Comparison of ENCODE assay signal across 7 mouse cellular contexts in genomic region chr11:97801409-97802193, GRCm38 (mm10). TPM values are rescaled to one million over a fixed set of nuclear protein-coding genes. Genes with fewer than 3 reads are reported as not detected.
DNase-seq lines count a peak whose midpoint lies in the region; ATAC-seq and TF ChIP-seq lines count a peak whose summit lies in the region.

No protein-coding gene starts in this region.

- peak overlapping the region; percentile 98 for H3K4me3 ChIP-seq in E14TG2a.4 (replicated peaks; ENCODE audit: low read length)
- H3K4me3 ChIP-seq in hindbrain, embryonic 12.5 days, result peak overlapping the region; percentile 93
- H3K4me3 ChIP-seq in limb, embryonic 14.5 days (replicated peaks; ENCODE audit: low read length), result peak overlapping the region; percentile 73
- H3K4me3 ChIP-seq in midbrain, embryonic 16.5 days (ENCODE audit: low read depth, low read length), result peak overlapping the region; percentile 92

- peaks cover 20% of the 10 kb centered on the region for H3K36me3 ChIP-seq in E14TG2a.4 (ENCODE audit: insufficient read depth, low read length)
- no peaks in the 10 kb centered on the region for H3K36me3 ChIP-seq in hindbrain, embryonic 12.5 days
- peaks cover 5% of the 10 kb centered on the region for H3K36me3 ChIP-seq in limb, embryonic 14.5 days (ENCODE audit: control insufficient read depth, insufficient read depth, low read length)
- no peaks in the 10 kb centered on the region for H3K36me3 ChIP-seq in midbrain, embryonic 16.5 days (ENCODE audit: control insufficient read depth, insufficient read depth, low read length)

- 40% methylated on average over 8 of the region's 8 CpGs for WGBS in hindbrain, embryonic 12.5 days
- 24% methylated on average over 8 of the region's 8 CpGs for WGBS in limb, embryonic 14.5 days
- 28% methylated on average over 8 of the region's 8 CpGs for WGBS in midbrain, embryonic 16.5 days

- no peak for ATAC-seq in hindbrain, embryonic 12.5 days (ENCODE audit: low FRiP score)
- ATAC-seq in limb, embryonic 14.5 days (ENCODE audit: low FRiP score, low read depth), result no peak
- ATAC-seq in midbrain, embryonic 16.5 days, result no peak
- no peak for ATAC-seq in erythroid progenitor cell, adult 5-6 weeks (replicated peaks; ENCODE audit: low FRiP score, poor library complexity, severe bottlenecking)

- H3K4me1 ChIP-seq in E14TG2a.4 (replicated peaks; ENCODE audit: low read depth, low read length), result peaks cover 75% of the 10 kb centered on the region
- peaks cover 52% of the 10 kb centered on the region for H3K4me1 ChIP-seq in hindbrain, embryonic 12.5 days
- H3K4me1 ChIP-seq in limb, embryonic 14.5 days (ENCODE audit: control insufficient read depth, insufficient read depth, low read length), result peaks cover 49% of the 10 kb centered on the region
- H3K4me1 ChIP-seq in midbrain, embryonic 16.5 days (ENCODE audit: control insufficient read depth, insufficient read depth, low read length), result peaks cover 49% of the 10 kb centered on the region

- peak overlapping the region; percentile 98; the same call in 1 of the 2 replicates for H3K27ac ChIP-seq in hindbrain, embryonic 12.5 days
- 0 out of 2 replicates have a peak overlapping the region, but pooled peaks have one; percentile 91 for H3K27ac ChIP-seq in limb, embryonic 14.5 days (replicated peaks; ENCODE audit: low read depth, low read length)
- H3K27ac ChIP-seq in midbrain, embryonic 16.5 days (ENCODE audit: low read length), result peak overlapping the region; percentile 98

- peak overlapping the region; percentile 92 for H3K9ac ChIP-seq in hindbrain, embryonic 12.5 days
- H3K9ac ChIP-seq in limb, embryonic 14.5 days (ENCODE audit: low read depth, low read length, severe bottlenecking), result peak overlapping the region; percentile 79
- peak overlapping the region; percentile 98 for H3K9ac ChIP-seq in midbrain, embryonic 16.5 days (ENCODE audit: low read depth, low read length)

- peak; percentile 45 for TF ChIP-seq CTCF in E14TG2a.4 (conservative IDR thresholded peaks at IDR 0.05; ENCODE audit: low read length)

- peak; percentile 67 for DNase-seq in Muller cell, postnatal 12 days (ENCODE audit: inconsistent ontology term)
- peak; percentile 81 for DNase-seq in embryo, embryonic 11 days
- peak; percentile 53 for DNase-seq in limb, embryonic 14.5 days (ENCODE audit: low spot score)

- H3K9me3 ChIP-seq in E14TG2a.4 (ENCODE audit: low read length), result no peaks in the 10 kb centered on the region
- no peaks in the 10 kb centered on the region for H3K9me3 ChIP-seq in hindbrain, embryonic 12.5 days (replicated peaks)
- no peaks in the 10 kb centered on the region for H3K9me3 ChIP-seq in limb, embryonic 14.5 days (ENCODE audit: control insufficient read depth, low read length)
- H3K9me3 ChIP-seq in midbrain, embryonic 16.5 days (replicated peaks; ENCODE audit: control insufficient read depth, low read length, poor library complexity, severe bottlenecking), result no peaks in the 10 kb centered on the region

- H3K27me3 ChIP-seq in E14TG2a.4 (ENCODE audit: insufficient read depth, low read length), result no peaks in the 10 kb centered on the region
- H3K27me3 ChIP-seq in hindbrain, embryonic 12.5 days, result no peaks in the 10 kb centered on the region
- no peaks in the 10 kb centered on the region for H3K27me3 ChIP-seq in limb, embryonic 14.5 days (ENCODE audit: control insufficient read depth, insufficient read depth, low read length)
- no peaks in the 10 kb centered on the region for H3K27me3 ChIP-seq in midbrain, embryonic 16.5 days (ENCODE audit: control insufficient read depth, insufficient read depth, low read depth, low read length)

- H3K4me2 ChIP-seq in hindbrain, embryonic 12.5 days (replicated peaks), result peak overlapping the region; percentile 77
- peak overlapping the region; percentile 63 for H3K4me2 ChIP-seq in limb, embryonic 14.5 days (replicated peaks; ENCODE audit: low read depth, low read length, severe bottlenecking)
- peak overlapping the region; percentile 76 for H3K4me2 ChIP-seq in midbrain, embryonic 16.5 days (ENCODE audit: low read length)

- no peak for TF ChIP-seq POLR2A in limb, embryonic 14.5 days (IDR thresholded peaks at IDR 0.05; ENCODE audit: borderline replicate concordance, extremely low read depth, insufficient read depth, insufficient read length)

RNA-seq across cellular contexts. Expression of gene Lasp1, which starts 2.8 kb away (rescaled TPM):
- polyA plus RNA-seq in hindbrain, embryonic 12.5 days (2016; fragmentation: Nextera tagmentation; extraction: Ambion mirVana), result 111 and 120 TPM in 2 replicates
- 105 and 120 TPM in 2 replicates for polyA plus RNA-seq in limb, embryonic 14.5 days (2012; rRNA removed)
- polyA plus RNA-seq in limb, embryonic 14.5 days (2014; fragmentation: Nextera tagmentation; extraction: Ambion mirVana), result 95.7 and 103 TPM in 2 replicates
- 194 and 202 TPM in 2 replicates for polyA plus RNA-seq in midbrain, embryonic 16.5 days (2015; fragmentation: Nextera tagmentation; extraction: Ambion mirVana)
- total RNA-seq in erythroid progenitor cell, adult 5-6 weeks (2015; ENCODE audit: low replicate concordance), result 28.9 and 33.5 TPM in 2 replicates
- total RNA-seq in erythroid progenitor cell, adult 5-6 weeks (2017; ENCODE audit: low replicate concordance), result 14.8 and 57.0 TPM in 2 replicates

RNA-seq across cellular contexts. Expression of gene Rpl23, which starts 19.4 kb away (rescaled TPM):
- 347 and 376 TPM in 2 replicates for polyA plus RNA-seq in hindbrain, embryonic 12.5 days (2016; fragmentation: Nextera tagmentation; extraction: Ambion mirVana)
- polyA plus RNA-seq in limb, embryonic 14.5 days (2012; rRNA removed), result 456 and 903 TPM in 2 replicates
- 730 and 764 TPM in 2 replicates for polyA plus RNA-seq in limb, embryonic 14.5 days (2014; fragmentation: Nextera tagmentation; extraction: Ambion mirVana)
- 267 and 286 TPM in 2 replicates for polyA plus RNA-seq in midbrain, embryonic 16.5 days (2015; fragmentation: Nextera tagmentation; extraction: Ambion mirVana)
- 324 and 337 TPM in 2 replicates for total RNA-seq in erythroid progenitor cell, adult 5-6 weeks (2015; ENCODE audit: low replicate concordance)
- total RNA-seq in erythroid progenitor cell, adult 5-6 weeks (2017; ENCODE audit: low replicate concordance), result 331 and 402 TPM in 2 replicates

RNA-seq across cellular contexts. Expression of gene 1700001P01Rik, which starts 25.9 kb away (rescaled TPM):
- polyA plus RNA-seq in hindbrain, embryonic 12.5 days (2016; fragmentation: Nextera tagmentation; extraction: Ambion mirVana), result 0.68 and 0.98 TPM in 2 replicates
- 0.34 TPM in 1 of 2 replicates, not detected in the other for polyA plus RNA-seq in limb, embryonic 14.5 days (2012; rRNA removed)
- polyA plus RNA-seq in limb, embryonic 14.5 days (2014; fragmentation: Nextera tagmentation; extraction: Ambion mirVana), result 0.35 TPM in 1 of 2 replicates, not detected in the other
- polyA plus RNA-seq in midbrain, embryonic 16.5 days (2015; fragmentation: Nextera tagmentation; extraction: Ambion mirVana), result 0.74 TPM in 1 of 2 replicates, not detected in the other
- not detected in 2 replicates for total RNA-seq in erythroid progenitor cell, adult 5-6 weeks (2015; ENCODE audit: low replicate concordance)
- not detected in 2 replicates for total RNA-seq in erythroid progenitor cell, adult 5-6 weeks (2017; ENCODE audit: low replicate concordance)

RNA-seq across cellular contexts. Expression of gene Cwc25, which starts 35.2 kb away (rescaled TPM):
- polyA plus RNA-seq in hindbrain, embryonic 12.5 days (2016; fragmentation: Nextera tagmentation; extraction: Ambion mirVana), result 22.0 and 25.4 TPM in 2 replicates
- 20.6 and 22.0 TPM in 2 replicates for polyA plus RNA-seq in limb, embryonic 14.5 days (2012; rRNA removed)
- polyA plus RNA-seq in limb, embryonic 14.5 days (2014; fragmentation: Nextera tagmentation; extraction: Ambion mirVana), result 11.6 and 11.7 TPM in 2 replicates
- 15.9 and 17.2 TPM in 2 replicates for polyA plus RNA-seq in midbrain, embryonic 16.5 days (2015; fragmentation: Nextera tagmentation; extraction: Ambion mirVana)
- 8.3 and 13.8 TPM in 2 replicates for total RNA-seq in erythroid progenitor cell, adult 5-6 weeks (2015; ENCODE audit: low replicate concordance)
- 8.8 and 19.1 TPM in 2 replicates for total RNA-seq in erythroid progenitor cell, adult 5-6 weeks (2017; ENCODE audit: low replicate concordance)

RNA-seq across cellular contexts. Expression of gene B230217C12Rik, which starts 39.0 kb away (rescaled TPM):
- polyA plus RNA-seq in hindbrain, embryonic 12.5 days (2016; fragmentation: Nextera tagmentation; extraction: Ambion mirVana), result 14.1 and 14.8 TPM in 2 replicates
- polyA plus RNA-seq in limb, embryonic 14.5 days (2012; rRNA removed), result 12.4 and 13.3 TPM in 2 replicates
- polyA plus RNA-seq in limb, embryonic 14.5 days (2014; fragmentation: Nextera tagmentation; extraction: Ambion mirVana), result 5.3 and 7.2 TPM in 2 replicates
- polyA plus RNA-seq in midbrain, embryonic 16.5 days (2015; fragmentation: Nextera tagmentation; extraction: Ambion mirVana), result 36.7 and 43.8 TPM in 2 replicates
- total RNA-seq in erythroid progenitor cell, adult 5-6 weeks (2015; ENCODE audit: low replicate concordance), result not detected in 2 replicates
- total RNA-seq in erythroid progenitor cell, adult 5-6 weeks (2017; ENCODE audit: low replicate concordance), result not detected in 2 replicates
